Mouse (Mus musculus) CH12.LX (cell line): ENCODE results near the gene Samd14. TPM values are rescaled to one million over a fixed set of nuclear protein-coding genes. Genes with fewer than 3 reads are reported as not detected.

Experiments
- DNase-seq: peaks from one replicate; pipeline ENCODE4 v3.0.0-alpha.2; 2013; ENCODE audit errors: extremely low read depth
- H3K27ac ChIP-seq: 2 replicates; pipeline ENCODE4 v1.5.1; 2012; ENCODE audit warnings: low read depth, mild to moderate bottlenecking, control low read depth, moderate library complexity; ENCODE audit not compliant: insufficient read depth
- H3K27me3 ChIP-seq: replicated peaks from 2 replicates; pipeline ENCODE3; 2012; ENCODE audit warnings: inconsistent platforms
- H3K36me3 ChIP-seq, 2 experiments: replicated peaks in 1 of 2; 2 replicates each; pipeline versions ENCODE3 to v1.6.1; 2012; ENCODE audit warnings: inconsistent platforms in 1 of 2, low read length in 1 of 2, mild to moderate bottlenecking in 1 of 2, mixed read lengths in 1 of 2, moderate library complexity in 1 of 2; ENCODE audit not compliant: control insufficient read depth in 1 of 2, insufficient read depth in 1 of 2
- H3K4me1 ChIP-seq, 2 experiments: 2 replicates each; pipeline ENCODE4 v1.6.1; 2012; ENCODE audit warnings: inconsistent platforms in 1 of 2, moderate library complexity in 1 of 2; ENCODE audit not compliant: insufficient read depth in 2 of 2, control insufficient read depth in 1 of 2
- H3K4me2 ChIP-seq: 2 replicates; pipeline ENCODE4 v1.6.1; 2012; ENCODE audit warnings: low read depth, mild to moderate bottlenecking, control low read depth; ENCODE audit not compliant: poor library complexity, insufficient read depth, severe bottlenecking
- H3K4me3 ChIP-seq, 3 experiments: fragments of 150-350 bp in 1 of 3; sonication (generic) in 1 of 3; replicated peaks in 1 of 3; 2 replicates each; pipeline versions ENCODE3 to v1.5.1; 2011 to 2012; ENCODE audit warnings: low read depth in 2 of 3, low read length in 2 of 3, mild to moderate bottlenecking in 2 of 3, moderate library complexity in 2 of 3, control low read depth in 1 of 3, improper control_type of control experiment in 1 of 3, inconsistent platforms in 1 of 3, mixed read lengths in 1 of 3; ENCODE audit not compliant: poor library complexity in 1 of 3
- H3K79me2 ChIP-seq: replicated peaks from 2 replicates; pipeline ENCODE4 v1.6.1; 2012; ENCODE audit warnings: mild to moderate bottlenecking, moderate library complexity; ENCODE audit not compliant: control insufficient read depth, poor library complexity, insufficient read depth, severe bottlenecking; ENCODE audit errors: extremely low read depth
- H3K9ac ChIP-seq: 2 replicates; pipeline ENCODE4 v1.6.1; 2012; ENCODE audit warnings: low read depth, mild to moderate bottlenecking, control low read depth, moderate library complexity; ENCODE audit not compliant: insufficient read depth
- H3K9me3 ChIP-seq: replicated peaks from 2 replicates; pipeline ENCODE3; 2012; ENCODE audit warnings: low read length, inconsistent platforms, mixed read lengths
- BHLHE40 ChIP-seq: IDR thresholded peaks from 2 replicates; pipeline ENCODE4 v1.6.1; 2011; ENCODE audit warnings: mild to moderate bottlenecking, low read depth, low read length, improper control_type of control experiment
- CHD1 ChIP-seq: IDR thresholded peaks from 2 replicates; pipeline ENCODE4 v1.6.1; 2012; ENCODE audit warnings: low read depth, low read length, improper control_type of control experiment, inconsistent platforms
- EP300 ChIP-seq: IDR thresholded peaks from 2 replicates; pipeline ENCODE4 v1.6.1; 2011; ENCODE audit warnings: low read length, improper control_type of control experiment
- ETS1 ChIP-seq: conservative IDR thresholded peaks from 2 replicates; pipeline ENCODE4 v1.6.1; 2012; ENCODE audit warnings: low read depth, mild to moderate bottlenecking, inconsistent platforms, low read length, improper control_type of control experiment, moderate library complexity
- HCFC1 ChIP-seq: IDR thresholded peaks from 2 replicates; pipeline ENCODE4 v1.6.1; 2012; ENCODE audit warnings: low read depth, mild to moderate bottlenecking, inconsistent platforms, low read length, improper control_type of control experiment
- MAX ChIP-seq: IDR thresholded peaks from 2 replicates; pipeline ENCODE4 v1.6.1; 2011; ENCODE audit warnings: low read length, improper control_type of control experiment
- MAZ ChIP-seq: IDR thresholded peaks from 2 replicates; pipeline ENCODE4 v1.6.1; 2012; ENCODE audit warnings: low read depth, mild to moderate bottlenecking, inconsistent platforms, low read length, improper control_type of control experiment, moderate library complexity
- NELFE ChIP-seq: IDR thresholded peaks from 2 replicates; pipeline ENCODE4 v1.6.1; 2011; ENCODE audit warnings: low read depth, low read length, improper control_type of control experiment
- PAX5 ChIP-seq: IDR thresholded peaks from 2 replicates; pipeline ENCODE4 v1.6.1; 2012; ENCODE audit warnings: low read length, inconsistent platforms, mixed read lengths
- POLR2AphosphoS2 ChIP-seq: IDR thresholded peaks from 2 replicates; pipeline ENCODE4 v1.6.1; 2011; ENCODE audit warnings: low read depth, low read length, improper control_type of control experiment
- SMC3 ChIP-seq: IDR thresholded peaks from 2 replicates; pipeline ENCODE4 v1.6.1; 2011; ENCODE audit warnings: low read depth, low read length, improper control_type of control experiment
- USF1 ChIP-seq: IDR thresholded peaks from 2 replicates; pipeline ENCODE4 v1.6.1; 2014; ENCODE audit warnings: low read depth, mild to moderate bottlenecking, inconsistent platforms, low read length, improper control_type of control experiment
- ZC3H11A ChIP-seq: IDR thresholded peaks from 2 replicates; pipeline ENCODE4 v1.6.1; 2012; ENCODE audit warnings: low read depth, mild to moderate bottlenecking, inconsistent platforms, low read length, improper control_type of control experiment
- ZKSCAN1 ChIP-seq: IDR thresholded peaks from 2 replicates; pipeline ENCODE4 v1.6.1; 2012; ENCODE audit warnings: low read depth, inconsistent platforms, low read length, improper control_type of control experiment, borderline replicate concordance
- ZMIZ1 ChIP-seq: IDR thresholded peaks from 2 replicates; pipeline ENCODE4 v1.6.1; 2012; ENCODE audit warnings: low read depth, mild to moderate bottlenecking, inconsistent platforms, low read length, improper control_type of control experiment
- ZNF384 ChIP-seq: IDR thresholded peaks from 2 replicates; pipeline ENCODE4 v1.6.1; 2012; ENCODE audit warnings: low read depth, low read length, improper control_type of control experiment, inconsistent platforms
- dilution Hi-C: fragments of 300-500 bp; cut with MboI; formaldehyde crosslinking; loops from 2 replicates; pipeline ENCODE4 v1.14.3; 2020; ENCODE audit warnings: low sequenced_read_pairs; ENCODE audit not compliant: extremely low pct_unique_long_range_greater_than_20kb, extremely low pct_ligation_motif_present
- in situ Hi-C: fragments of 300-500 bp; cut with MboI; formaldehyde crosslinking; loops from 3 replicates; pipeline ENCODE4 v1.14.3; 2019; ENCODE audit warnings: low sequenced_read_pairs, low pct_ligation_motif_present, low pct_unique_long_range_greater_than_20kb, mixed read lengths
- polyA plus RNA-seq: library from polyadenylated mRNA; unstranded; fragments of >175 nt; gene quantifications from 2 replicates; pipeline ENCODE4 v1.2.1, GENCODE M21; 2012; ENCODE audit warnings: low read depth; ENCODE audit not compliant: insufficient read length
- total RNA-seq, 2 experiments: library from RNA; depleted of rRNA; stranded (reverse); fragments of 300-350 nt in 1 of 2; fragments of >200 nt in 1 of 2; gene quantifications; 2 replicates each; pipeline ENCODE4 v1.2.3; 2012 to 2014

Gene Samd14
- total and polyA plus RNA-seq, 3 experiments: 0.17 TPM; not detected in 2

DNA sequence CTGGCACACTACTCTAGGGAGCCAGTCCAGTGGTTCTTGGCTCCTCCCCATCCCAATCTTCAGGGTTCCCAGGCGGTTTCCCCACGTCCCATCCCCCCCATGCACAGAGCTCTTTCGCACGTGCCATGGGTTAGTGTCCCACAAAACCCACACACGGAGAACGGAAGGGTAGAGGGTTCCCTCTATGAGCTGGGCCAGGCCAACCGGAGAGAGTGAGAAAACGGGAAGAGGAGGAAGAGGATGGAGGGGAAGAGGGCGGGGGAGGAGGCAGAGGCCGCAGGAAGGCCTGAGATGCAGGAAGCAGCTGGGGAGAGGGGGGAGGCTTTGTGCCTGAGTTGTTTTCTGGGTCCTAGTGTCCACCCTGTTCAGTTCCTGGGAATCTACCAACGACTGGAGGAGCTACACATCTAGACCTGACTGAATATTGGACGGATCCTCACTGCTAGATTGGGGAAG, 20.1 kb upstream of the Samd14 start (continued):
- TF ChIP-seq HCFC1 (peak; percentile 83), EP300 (peak; percentile 48; the same call in 1 of the 2 replicates), MAZ (peak; percentile 100), NELFE (peak; percentile 68), MAX (peak; percentile 32; the same call in 1 of the 2 replicates), POLR2AphosphoS2 (no peak), SMC3 (no peak), PAX5 (no peak), ZC3H11A (no peak), ETS1 (peak; percentile 78), CHD1 (no peak), USF1 (no peak)

DNA sequence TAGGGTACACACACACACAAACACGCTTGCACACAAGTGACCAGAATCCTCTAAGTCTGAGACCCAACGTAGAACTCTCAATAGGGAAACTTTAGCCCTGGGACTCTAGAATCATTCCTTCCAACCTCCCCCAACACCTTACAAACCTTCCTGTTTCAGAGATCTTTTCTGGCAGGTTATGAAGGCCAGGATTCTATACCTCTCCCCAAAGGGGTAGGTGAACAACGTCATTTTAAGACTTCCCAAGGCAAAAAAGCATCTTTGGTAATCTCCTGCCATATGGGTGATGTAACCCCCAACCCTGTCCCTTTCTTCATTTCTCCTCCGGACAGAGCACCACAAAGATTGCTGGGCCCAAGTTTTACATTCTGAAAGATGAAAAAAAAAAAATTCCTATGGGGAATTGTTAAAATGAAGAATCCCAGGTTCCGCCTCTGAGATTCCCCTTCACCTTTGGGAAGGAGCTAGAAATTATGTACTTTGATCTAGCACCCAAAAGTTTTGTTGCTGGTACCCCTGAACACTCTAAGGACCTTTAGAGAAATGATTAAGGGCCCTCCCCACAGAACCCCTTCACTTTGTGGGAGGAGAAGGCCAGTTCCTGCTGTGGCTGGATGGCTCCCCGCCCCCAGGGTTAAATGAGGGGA, 19.5 kb upstream of the Samd14 start:
- Histone ChIP-seq H3K36me3 (peaks cover 0 to 16% of the 10 kb centered on the region in 2 experiments), H3K27me3 (peaks cover 9% of the 10 kb centered on the region), H3K9me3 (no peaks in the 10 kb centered on the region), H3K9ac (peak overlapping the region; percentile 61), H3K79me2 (0 out of 2 replicates have a peak, but pooled peaks cover 3% of the 10 kb centered on the region), H3K4me1 (peaks cover 25 to 57% of the 10 kb centered on the region in 2 experiments), H3K4me2 (peak overlapping the region; percentile 92), H3K4me3 (peak overlapping the region; percentile 54 to 65 (median 58)), H3K27ac (peak overlapping the region; percentile 12)
- in situ Hi-C loops: no loop called here
- DNase-seq: no peak
- TF ChIP-seq CHD1: peak; percentile 90; the same call in 1 of the 2 replicates
- TF ChIP-seq MAX: no peak
- no peak; the same call in 1 of the 2 replicates for TF ChIP-seq EP300
- 0 out of 2 replicates have a peak, but pooled peaks have one; percentile 49 for TF ChIP-seq ZNF384
- no peak for TF ChIP-seq NELFE
- TF ChIP-seq BHLHE40: no peak
- TF ChIP-seq ZMIZ1: peak; percentile 69; the same call in 1 of the 2 replicates
- no peak for TF ChIP-seq ZKSCAN1
- TF ChIP-seq ETS1: no peak; the same call in 1 of the 2 replicates
- no peak for TF ChIP-seq POLR2AphosphoS2
- dilution Hi-C loops: no loop called here
